In the genomic region with DNA sequence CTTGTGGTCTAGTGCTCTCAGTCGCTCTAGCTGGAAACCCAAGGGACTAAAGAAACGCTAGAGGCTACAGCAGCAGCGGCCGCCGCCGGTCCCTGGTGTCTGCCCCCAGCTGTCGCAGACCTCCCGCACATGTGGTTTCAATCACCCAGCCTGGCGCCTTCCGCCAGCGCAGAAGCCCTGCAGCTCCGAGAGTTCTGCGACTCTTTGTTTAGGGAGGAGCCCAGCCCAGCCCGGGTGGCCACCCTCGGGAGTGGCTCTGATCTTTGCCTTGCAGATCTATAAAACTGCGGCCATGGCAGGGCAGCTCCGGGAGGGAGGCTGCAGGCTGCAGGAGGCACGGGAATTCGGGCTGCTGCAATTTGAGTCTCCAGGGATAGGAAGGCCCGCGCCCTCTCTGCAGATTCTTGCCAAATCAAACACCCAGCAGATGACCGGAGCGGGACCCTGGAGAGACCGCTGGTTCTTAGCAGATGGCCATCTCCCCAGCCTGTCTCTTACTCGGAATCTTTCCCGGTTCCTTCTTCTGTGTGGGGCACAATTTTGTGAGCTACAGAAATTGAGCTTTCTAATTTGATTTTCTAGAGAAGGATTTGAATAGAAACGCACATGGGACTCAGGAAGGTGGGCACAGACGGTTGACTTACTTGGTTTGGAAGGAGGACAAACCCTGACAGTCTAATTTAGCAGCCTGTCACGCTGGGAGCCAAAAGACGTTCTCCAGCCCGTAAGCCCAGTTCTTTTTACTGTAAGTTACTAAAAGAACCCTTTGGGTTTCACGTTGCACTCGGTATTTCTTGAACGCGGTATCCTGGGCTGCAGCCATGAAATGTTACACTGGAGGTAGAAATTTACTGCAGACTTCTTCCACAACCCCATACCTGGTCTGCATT, we compare ENCODE assay signal across 8 mouse cellular contexts. TPM values are rescaled to one million over a fixed set of nuclear protein-coding genes. Genes with fewer than 3 reads are reported as not detected.
DNase-seq lines count a peak whose midpoint lies in the region; ATAC-seq lines count a peak whose summit lies in the region.

No protein-coding gene starts in this region.

- peak; percentile 33 to 40 for DNase-seq in left cerebral cortex, adult 18-20 months (ENCODE audit: low spot score in 2 of 2)
- DNase-seq in left cerebral cortex, adult 8-10 months (ENCODE audit: low spot score in 2 of 2): no peak
- DNase-seq in gastrocnemius, postnatal 4 days (ENCODE audit: low spot score in 2 of 2): peak; percentile 62 to 81
- peak; percentile 86 for DNase-seq in intestine, embryonic 14.5 days (ENCODE audit: low spot score)
- peak; percentile 50 to 52 for DNase-seq in spleen, postnatal 36 days (ENCODE audit: low spot score in 2 of 2)

- H3K9me3 ChIP-seq in intestine, embryonic 14.5 days (ENCODE audit: control insufficient read depth, low read length): no peaks in the 10 kb centered on the region
- H3K9me3 ChIP-seq in limb, embryonic 15.5 days: no peaks in the 10 kb centered on the region
- H3K9me3 ChIP-seq in midbrain, embryonic 13.5 days: no peaks in the 10 kb centered on the region

- H3K9ac ChIP-seq in intestine, embryonic 14.5 days (ENCODE audit: low read length): peak overlapping the region; percentile 49
- no peak overlapping the region for H3K9ac ChIP-seq in limb, embryonic 15.5 days
- H3K9ac ChIP-seq in midbrain, embryonic 13.5 days (replicated peaks): peak overlapping the region; percentile 67

- H3K4me1 ChIP-seq in intestine, embryonic 14.5 days (replicated peaks; ENCODE audit: control insufficient read depth, insufficient read depth, low read length): peaks cover 14% of the 10 kb centered on the region
- peaks cover 21% of the 10 kb centered on the region for H3K4me1 ChIP-seq in limb, embryonic 15.5 days
- H3K4me1 ChIP-seq in midbrain, embryonic 13.5 days (replicated peaks): peaks cover 16% of the 10 kb centered on the region

- peak; percentile 83 for ATAC-seq in common myeloid progenitor, adult 5-6 weeks (replicated peaks; ENCODE audit: low read depth, poor library complexity, severe bottlenecking)
- ATAC-seq in intestine, embryonic 14.5 days (replicated peaks; ENCODE audit: low FRiP score, low TSS enrichment, low read depth): peak; percentile 90
- peak; percentile 80 for ATAC-seq in limb, embryonic 15.5 days (ENCODE audit: insufficient number of reproducible peaks, low FRiP score, low TSS enrichment, low read depth)
- ATAC-seq in midbrain, embryonic 13.5 days: peak; percentile 84

- H3K27me3 ChIP-seq in intestine, embryonic 14.5 days (replicated peaks; ENCODE audit: control insufficient read depth, insufficient read depth, low read length): no peaks in the 10 kb centered on the region
- no peaks in the 10 kb centered on the region for H3K27me3 ChIP-seq in limb, embryonic 15.5 days
- H3K27me3 ChIP-seq in midbrain, embryonic 13.5 days: no peaks in the 10 kb centered on the region

- peak overlapping the region; percentile 72 for H3K4me2 ChIP-seq in intestine, embryonic 14.5 days (ENCODE audit: low read length)
- peak overlapping the region; percentile 76 for H3K4me2 ChIP-seq in limb, embryonic 15.5 days
- peak overlapping the region; percentile 68 for H3K4me2 ChIP-seq in midbrain, embryonic 13.5 days (replicated peaks)

- peak overlapping the region; percentile 96 for H3K27ac ChIP-seq in intestine, embryonic 14.5 days (ENCODE audit: low read depth)
- H3K27ac ChIP-seq in limb, embryonic 15.5 days: peak overlapping the region; percentile 96
- peak overlapping the region; percentile 91 for H3K27ac ChIP-seq in midbrain, embryonic 13.5 days

- WGBS in intestine, embryonic 14.5 days: 2% methylated on average over 35 of the region's 35 CpGs
- under 1% methylated on average over 35 of the region's 35 CpGs for WGBS in limb, embryonic 15.5 days
- under 1% methylated on average over 35 of the region's 35 CpGs for WGBS in midbrain, embryonic 13.5 days

- peak overlapping the region; percentile 35 for H3K4me3 ChIP-seq in intestine, embryonic 14.5 days (ENCODE audit: low read depth, low read length)
- peak overlapping the region; percentile 37 for H3K4me3 ChIP-seq in limb, embryonic 15.5 days
- peak overlapping the region; percentile 40 for H3K4me3 ChIP-seq in midbrain, embryonic 13.5 days (replicated peaks)

- H3K36me3 ChIP-seq in intestine, embryonic 14.5 days (ENCODE audit: control insufficient read depth, insufficient read depth, low read length): no peaks in the 10 kb centered on the region
- H3K36me3 ChIP-seq in limb, embryonic 15.5 days: no peaks in the 10 kb centered on the region
- H3K36me3 ChIP-seq in midbrain, embryonic 13.5 days: no peaks in the 10 kb centered on the region

RNA-seq across cellular contexts. Expression of a gene that starts 45.2 kb away (rescaled TPM):
- 10 to 100 TPM; 28.1 to 30.0 TPM for total RNA-seq in left cerebral cortex, adult 18-20 months (2021)
- 10 to 100 TPM; 23.9 to 26.1 (median 25.0) TPM for total RNA-seq in left cerebral cortex, adult 8-10 months (2022)
- total RNA-seq in common myeloid progenitor, adult 5-6 weeks (2017): not detected in 2 replicates
- total RNA-seq in gastrocnemius, postnatal 4 days (2021): 10 to 100 TPM; 31.1 to 31.8 TPM
- 43.5 and 43.9 TPM in 2 replicates for polyA plus RNA-seq in intestine, embryonic 14.5 days (2014; fragmentation: Nextera tagmentation; extraction: Ambion mirVana)
- 36.0 and 44.2 TPM in 2 replicates for polyA plus RNA-seq in limb, embryonic 15.5 days (2015; fragmentation: Nextera tagmentation; extraction: Ambion mirVana)
- polyA plus RNA-seq in midbrain, embryonic 13.5 days (2015; fragmentation: Nextera tagmentation; extraction: Ambion mirVana): 43.6 and 45.8 TPM in 2 replicates

Comparison
In these comparisons a context has a peak if more than half of its experiments do, and no peak if none do; other contexts are left out.
1. DNase-seq: peak in left cerebral cortex, adult 18-20 months (2 of 2), gastrocnemius, postnatal 4 days (2 of 2), intestine, embryonic 14.5 days (single experiment) and spleen, postnatal 36 days (2 of 2); none in left cerebral cortex, adult 8-10 months (0 of 2).
2. RNA of a gene that starts 45.2 kb away (total RNA-seq): 31.1 to 31.8 TPM in gastrocnemius, postnatal 4 days, 28.1 to 30.0 TPM in left cerebral cortex, adult 18-20 months and 23.9 to 26.1 TPM in left cerebral cortex, adult 8-10 months; not detected in common myeloid progenitor, adult 5-6 weeks; every median in the first group is over 10 times any median in the second.
3. Peak in every context shown above with its lines, with median percentiles within 50 percentile points of each other: ATAC-seq, H3K27ac ChIP-seq, H3K4me2 ChIP-seq and H3K4me3 ChIP-seq.